Mouse (Mus musculus): Measurements from ENCODE around the gene Atf6. TPM values are rescaled to one million over a fixed set of nuclear protein-coding genes. Genes with fewer than 3 reads are reported as not detected.

Gene Atf6
- total and polyA plus RNA-seq, 3 experiments: 33.8 to 47.0 (median 35.3) TPM

DNA sequence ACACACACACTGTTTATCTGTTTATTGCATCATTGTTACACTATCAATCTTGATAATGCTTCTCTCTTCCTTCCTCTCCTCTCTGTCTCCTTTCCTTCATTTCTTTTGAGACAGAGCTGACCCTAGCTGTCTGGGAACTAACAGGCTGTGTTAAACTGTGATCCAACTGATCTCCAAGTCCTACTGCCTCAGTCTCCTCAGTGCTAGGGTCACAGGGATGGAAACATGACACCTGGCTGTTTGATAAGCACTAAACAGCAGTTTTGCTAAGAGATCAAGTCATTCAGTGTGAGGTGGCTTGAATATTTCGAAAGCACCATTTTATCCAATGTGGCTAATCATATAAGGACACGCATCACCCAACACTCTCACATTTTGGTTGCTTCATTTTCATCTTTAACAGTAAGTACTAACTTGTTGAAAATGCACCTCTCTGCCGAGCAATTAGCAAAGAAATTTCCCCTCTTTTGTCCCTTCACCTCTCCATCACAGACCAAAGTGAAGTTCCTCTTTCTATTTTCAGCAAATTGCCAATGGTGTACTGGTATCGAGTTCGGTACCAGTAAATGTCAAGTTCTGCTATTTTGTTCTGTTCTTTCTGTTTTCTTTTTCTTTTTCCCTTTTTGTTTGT lies 29.2 kb upstream of the Atf6 start:
- peak; percentile 60 for DNase-seq (ENCODE audit: extremely low read depth)
- H3K9ac ChIP-seq (ENCODE audit: insufficient read depth, low read depth): peak overlapping the region; percentile 25
- in situ Hi-C loops (cut with MboI; ENCODE audit: low pct_ligation_motif_present, low pct_unique_long_range_greater_than_20kb, low sequenced_read_pairs): loop anchor here (5.0 to 10.0 kb wide), 2 partner anchors 216 to 328 kb away; partner anchors contain the start of genes Apoa2, Cfap126 and Tomm40l
- no peaks in the 10 kb centered on the region for H3K9me3 ChIP-seq (replicated peaks; ENCODE audit: low read length)
- H3K4me3 ChIP-seq (replicated peaks in 1 of 3; ENCODE audit: low read depth in 2 of 3, low read length in 2 of 3, poor library complexity in 1 of 3): peak overlapping the region in 1 of 3 experiments; percentile 10
- H3K4me2 ChIP-seq (ENCODE audit: insufficient read depth, low read depth, poor library complexity, severe bottlenecking): peak overlapping the region; percentile 31
- H3K27me3 ChIP-seq (replicated peaks): no peaks in the 10 kb centered on the region
- no peak for TF ChIP-seq POLR2AphosphoS2 (IDR thresholded peaks at IDR 0.05; ENCODE audit: low read depth, low read length)
- TF ChIP-seq MAZ (IDR thresholded peaks at IDR 0.05; ENCODE audit: low read depth, low read length): no peak
- TF ChIP-seq SIN3A (IDR thresholded peaks at IDR 0.05; ENCODE audit: low read length): peak; percentile 69; the same call in 1 of the 2 replicates
- TF ChIP-seq HCFC1 (IDR thresholded peaks at IDR 0.05; ENCODE audit: low read depth, low read length): peak; percentile 42; the same call in 1 of the 2 replicates
- 0 out of 2 replicates have a peak, but pooled peaks have one; percentile 11 for TF ChIP-seq MAX (IDR thresholded peaks at IDR 0.05; ENCODE audit: low read length)
- TF ChIP-seq JUN (IDR thresholded peaks at IDR 0.05; ENCODE audit: insufficient read depth, low read depth, low read length): no peak
- 0 out of 2 replicates have a peak, but pooled peaks have one; percentile 2 for TF ChIP-seq ELF1 (IDR thresholded peaks at IDR 0.05; ENCODE audit: low read depth, low read length)
- TF ChIP-seq NELFE (IDR thresholded peaks at IDR 0.05; ENCODE audit: low read depth, low read length): no peak
- TF ChIP-seq EP300 (IDR thresholded peaks at IDR 0.05; ENCODE audit: low read length): peak; percentile 83
- TF ChIP-seq IRF4 (IDR thresholded peaks at IDR 0.05; ENCODE audit: low read depth, low read length): peak; percentile 69
- peak; percentile 97 for TF ChIP-seq MEF2A (IDR thresholded peaks at IDR 0.05; ENCODE audit: borderline replicate concordance, low read depth, low read length)
- TF ChIP-seq ZNF384 (IDR thresholded peaks at IDR 0.05; ENCODE audit: low read depth, low read length): peak; percentile 80; the same call in 1 of the 2 replicates
- peak; percentile 3; the same call in 1 of the 2 replicates for TF ChIP-seq TCF12 (IDR thresholded peaks at IDR 0.05; ENCODE audit: low read depth, low read length)
- TF ChIP-seq POLR2A (IDR thresholded peaks at IDR 0.05; ENCODE audit: low read depth, low read length): no peak
- peaks cover 11 to 39% of the 10 kb centered on the region in 2 experiments for H3K4me1 ChIP-seq (ENCODE audit: control insufficient read depth in 1 of 2, insufficient read depth in 2 of 2)
- no peaks in the 10 kb centered on the region for H3K79me2 ChIP-seq (replicated peaks; ENCODE audit: control insufficient read depth, extremely low read depth, insufficient read depth, poor library complexity, severe bottlenecking)
- no peaks in the 10 kb centered on the region for H3K36me3 ChIP-seq (replicated peaks in 1 of 2; ENCODE audit: control insufficient read depth in 1 of 2, insufficient read depth in 1 of 2, low read length in 1 of 2)
- H3K27ac ChIP-seq (ENCODE audit: insufficient read depth, low read depth): peak overlapping the region; percentile 100
- dilution Hi-C loops (cut with MboI; ENCODE audit: extremely low pct_ligation_motif_present, extremely low pct_unique_long_range_greater_than_20kb, low sequenced_read_pairs): no loop called here

DNA sequence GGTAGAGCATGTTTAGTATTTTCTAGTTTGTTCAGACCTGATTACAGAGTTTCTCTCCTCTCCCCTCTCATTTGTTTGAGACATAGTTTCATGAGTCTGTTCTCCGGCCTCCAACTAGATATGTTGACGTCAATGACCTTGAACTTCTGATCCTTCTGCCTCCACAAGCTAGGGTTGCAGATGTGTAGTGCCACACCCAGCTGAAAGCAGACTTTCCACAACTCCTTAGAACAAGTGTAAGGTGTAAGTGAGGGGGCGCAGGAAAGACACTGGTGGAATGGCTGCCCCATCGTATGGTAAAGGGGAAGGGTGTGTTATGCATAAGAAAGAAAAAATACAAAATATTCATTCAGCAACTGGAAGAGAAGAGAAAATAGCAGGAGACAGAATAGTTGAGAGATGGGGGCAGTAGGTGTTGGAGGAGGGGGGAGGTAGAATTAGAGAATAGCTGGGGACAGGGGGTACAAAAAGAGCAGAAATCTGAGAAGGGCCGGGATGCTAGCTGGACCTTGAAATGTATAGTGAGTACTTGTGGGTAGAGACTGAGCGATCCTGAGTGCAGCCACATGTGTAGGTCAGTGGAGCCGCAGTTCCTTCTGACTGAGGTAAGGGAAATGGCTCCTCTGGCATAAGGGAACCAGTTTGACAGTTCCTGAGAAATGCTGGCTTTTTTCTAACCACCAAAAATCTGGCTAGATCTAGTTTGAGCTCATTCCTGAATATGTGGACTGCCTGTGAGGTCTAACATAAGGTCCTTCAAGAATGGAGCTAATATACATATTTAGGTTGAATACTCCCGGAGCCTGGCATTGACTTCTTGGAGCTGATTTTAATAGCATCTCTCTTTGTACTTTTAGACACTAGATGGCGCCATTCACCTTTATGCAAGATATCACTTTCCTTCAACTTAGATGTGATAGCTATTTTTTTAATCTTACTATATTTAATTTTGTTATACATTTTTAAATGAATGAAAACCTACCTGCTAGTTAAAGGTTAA lies 27.3 kb upstream of the Atf6 start:
- no peaks in the 10 kb centered on the region for H3K36me3 ChIP-seq (replicated peaks in 1 of 2; ENCODE audit: control insufficient read depth in 1 of 2, insufficient read depth in 1 of 2, low read length in 1 of 2)
- DNase-seq (ENCODE audit: extremely low read depth): peak; percentile 68
- dilution Hi-C loops (cut with MboI; ENCODE audit: extremely low pct_ligation_motif_present, extremely low pct_unique_long_range_greater_than_20kb, low sequenced_read_pairs): no loop called here
- no peak overlapping the region for H3K27ac ChIP-seq (ENCODE audit: insufficient read depth, low read depth)
- H3K9me3 ChIP-seq (replicated peaks; ENCODE audit: low read length): no peaks in the 10 kb centered on the region
- H3K9ac ChIP-seq (ENCODE audit: insufficient read depth, low read depth): 0 out of 2 replicates have a peak overlapping the region, but pooled peaks have one; percentile 13
- H3K4me1 ChIP-seq (ENCODE audit: control insufficient read depth in 1 of 2, insufficient read depth in 2 of 2): peaks cover 11 to 45% of the 10 kb centered on the region in 2 experiments
- no peaks in the 10 kb centered on the region for H3K79me2 ChIP-seq (replicated peaks; ENCODE audit: control insufficient read depth, extremely low read depth, insufficient read depth, poor library complexity, severe bottlenecking)
- no peaks in the 10 kb centered on the region for H3K27me3 ChIP-seq (replicated peaks)
- no peak overlapping the region for H3K4me3 ChIP-seq (replicated peaks in 1 of 3; ENCODE audit: low read depth in 2 of 3, low read length in 2 of 3, poor library complexity in 1 of 3)
- in situ Hi-C loops (cut with MboI; ENCODE audit: low pct_ligation_motif_present, low pct_unique_long_range_greater_than_20kb, low sequenced_read_pairs): loop anchor here (5.0 to 10.0 kb wide), 2 partner anchors 217 to 330 kb away; partner anchors contain the start of genes Apoa2, Cfap126 and Tomm40l
- no peak overlapping the region for H3K4me2 ChIP-seq (ENCODE audit: insufficient read depth, low read depth, poor library complexity, severe bottlenecking)
- TF ChIP-seq EP300 (IDR thresholded peaks at IDR 0.05; ENCODE audit: low read length) (no peak), ZKSCAN1 (IDR thresholded peaks at IDR 0.05; ENCODE audit: borderline replicate concordance, low read depth, low read length) (no peak), CTCF (conservative IDR thresholded peaks at IDR 0.05 in 1 of 2, IDR thresholded peaks at IDR 0.05 in 1 of 2; ENCODE audit: low read depth in 2 of 2, low read length in 2 of 2) (peak; percentile 31 to 70; a peak in 3 of 4 replicates), IRF4 (IDR thresholded peaks at IDR 0.05; ENCODE audit: low read depth, low read length) (no peak; the same call in 1 of the 2 replicates), TBP (conservative IDR thresholded peaks at IDR 0.05; ENCODE audit: low read depth, low read length) (no peak), POLR2A (IDR thresholded peaks at IDR 0.05; ENCODE audit: low read depth, low read length) (no peak), HCFC1 (IDR thresholded peaks at IDR 0.05; ENCODE audit: low read depth, low read length) (no peak), ZNF384 (IDR thresholded peaks at IDR 0.05; ENCODE audit: low read depth, low read length) (peak; percentile 50; the same call in 1 of the 2 replicates), MXI1 (IDR thresholded peaks at IDR 0.05; ENCODE audit: low read depth, low read length) (peak; percentile 34; the same call in 1 of the 2 replicates), SMC3 (IDR thresholded peaks at IDR 0.05; ENCODE audit: low read depth, low read length) (peak; percentile 44), JUND (conservative IDR thresholded peaks at IDR 0.05; ENCODE audit: low read depth, low read length) (no peak), KAT2A (IDR thresholded peaks at IDR 0.05; ENCODE audit: insufficient replicate concordance, low read length) (no peak), SIN3A (IDR thresholded peaks at IDR 0.05; ENCODE audit: low read length) (no peak), RAD21 (IDR thresholded peaks at IDR 0.05; ENCODE audit: low read depth, low read length) (peak; percentile 82), USF1 (IDR thresholded peaks at IDR 0.05; ENCODE audit: low read depth, low read length) (no peak), ELF1 (IDR thresholded peaks at IDR 0.05; ENCODE audit: low read depth, low read length) (no peak), BHLHE40 (IDR thresholded peaks at IDR 0.05; ENCODE audit: low read depth, low read length) (no peak), MYC (IDR thresholded peaks at IDR 0.05; ENCODE audit: low read depth, low read length) (no peak), MEF2A (IDR thresholded peaks at IDR 0.05; ENCODE audit: borderline replicate concordance, low read depth, low read length) (no peak), CHD1 (IDR thresholded peaks at IDR 0.05; ENCODE audit: low read depth, low read length) (no peak)
